Mouse (Mus musculus) cerebellum, postnatal 14 days (tissue): ENCODE results near the gene Adamts16.

Source experiments
- DNase-seq, 2 experiments: peaks; one replicate each; pipeline ENCODE4 v3.0.0; 2021; ENCODE audit warnings: mixed read lengths in 2 of 2

Adamts16 gene

DNA sequence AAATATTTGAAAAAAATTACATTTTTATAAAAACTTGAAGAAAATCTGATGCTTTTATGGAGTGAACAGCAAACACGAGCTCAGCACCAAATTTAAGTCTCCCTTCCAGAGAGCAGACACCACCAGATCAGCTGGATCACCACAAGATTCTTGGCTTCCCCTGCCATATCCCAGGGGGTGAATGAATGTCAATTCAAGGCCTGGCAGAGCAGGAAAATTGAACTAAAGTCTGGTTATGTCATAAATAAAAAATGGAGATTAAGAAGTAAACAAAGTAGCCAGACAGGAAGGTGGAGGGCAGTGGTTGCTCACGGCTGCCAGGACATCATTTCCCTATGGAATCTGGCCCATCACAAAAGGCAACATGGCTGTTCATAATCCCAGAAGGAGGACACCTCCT, 80.3 kb downstream of the Adamts16 start:
- DNase-seq = no peak

GRCm38 (mm10) chr13:70760186-70760585, 81.4 kb downstream of the Adamts16 start:
- no peak for DNase-seq

GRCm38 (mm10) chr13:70746294-70747008, 95.2 kb downstream of the Adamts16 start:
- DNase-seq = no peak

DNA sequence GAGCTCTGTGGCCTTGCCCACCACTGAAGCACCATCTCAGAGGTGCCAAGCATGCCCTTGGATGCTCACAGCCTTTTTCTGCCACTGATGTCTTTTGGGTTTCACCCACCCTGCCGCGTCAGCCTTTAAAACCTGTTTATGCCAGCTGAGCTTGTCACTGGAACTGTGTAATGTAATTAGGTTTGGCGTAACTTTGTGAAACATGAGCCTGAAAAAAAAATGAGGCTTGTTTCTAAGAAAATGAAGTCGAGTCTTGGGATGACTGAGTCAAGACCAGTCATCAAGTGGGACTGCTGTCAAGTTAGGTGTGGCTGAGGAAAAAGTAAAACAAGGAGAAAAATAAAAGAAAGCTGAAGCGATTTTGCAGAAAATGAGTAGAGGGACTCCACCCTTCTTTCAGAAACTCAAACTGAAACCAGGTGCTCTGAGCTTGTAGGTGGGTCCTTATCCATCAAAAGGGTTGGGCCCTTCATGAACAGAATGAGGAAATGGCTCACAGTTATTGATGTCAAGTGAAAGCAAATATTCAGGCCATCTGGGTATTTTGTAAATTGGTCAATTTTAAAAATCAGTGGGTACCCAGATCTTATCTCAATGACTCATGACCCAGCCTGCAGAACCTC, 97.1 kb downstream of the Adamts16 start:
- DNase-seq = no peak

- peak; percentile 33 to 41 for DNase-seq
Observed at GRCm38 (mm10) chr13:70742693-70743092, 98.9 kb downstream of the Adamts16 start.

- DNase-seq = no peak
Observed at GRCm38 (mm10) chr13:70740281-70741240, 101.0 kb downstream of the Adamts16 start.

DNA sequence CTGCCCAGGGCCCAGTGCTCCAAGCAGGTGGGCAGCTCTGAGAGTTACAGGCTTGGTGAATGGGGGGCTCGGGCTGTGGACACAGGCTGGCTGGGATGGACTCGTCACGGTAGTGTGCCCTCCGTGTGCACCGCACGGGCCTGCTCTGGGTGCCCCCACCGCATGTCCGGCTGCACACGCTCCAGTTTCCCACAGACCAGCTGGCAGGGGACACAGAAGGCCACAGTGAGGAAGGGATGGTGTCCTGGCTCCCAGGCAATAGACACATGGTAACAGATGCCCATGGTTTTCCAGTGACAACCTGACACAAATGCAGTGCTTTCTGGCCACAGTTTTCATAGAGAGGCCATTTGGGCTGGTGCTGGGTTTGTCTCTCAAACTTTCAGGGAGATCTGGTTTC, 102.8 kb downstream of the Adamts16 start:
- DNase-seq = peak in 1 of 2 experiments; percentile 36

DNA sequence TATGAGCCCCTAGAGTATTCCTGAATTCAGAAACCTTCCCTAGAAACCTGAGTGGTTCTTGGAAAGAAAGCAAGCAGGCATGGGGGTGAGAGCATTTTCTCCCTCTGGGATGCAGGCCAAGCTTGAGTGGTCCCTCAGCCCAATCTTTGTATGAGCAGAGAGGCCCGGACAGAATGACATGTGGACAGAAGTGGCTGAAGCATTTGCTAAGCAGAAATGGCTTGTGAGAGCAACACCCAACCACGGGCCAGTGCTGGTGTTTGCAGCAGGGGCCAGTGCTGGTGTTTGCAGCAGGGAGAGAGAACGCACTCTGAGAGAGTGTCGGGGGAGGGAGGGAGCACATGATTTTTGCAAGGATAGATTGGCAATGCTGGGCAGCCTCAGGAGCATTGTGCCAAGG, 105.2 kb downstream of the Adamts16 start:
- no peak for DNase-seq

GRCm38 (mm10) chr13:70734640-70735039, 107.0 kb downstream of the Adamts16 start:
- no peak for DNase-seq

GRCm38 (mm10) chr13:70733911-70734310, 107.7 kb downstream of the Adamts16 start:
- DNase-seq = no peak

- DNase-seq = no peak
Observed at GRCm38 (mm10) chr13:70733206-70733605, 108.4 kb downstream of the Adamts16 start.

GRCm38 (mm10) chr13:70732781-70733180, 108.8 kb downstream of the Adamts16 start:
- DNase-seq = peak in 1 of 2 experiments; percentile 45

DNA sequence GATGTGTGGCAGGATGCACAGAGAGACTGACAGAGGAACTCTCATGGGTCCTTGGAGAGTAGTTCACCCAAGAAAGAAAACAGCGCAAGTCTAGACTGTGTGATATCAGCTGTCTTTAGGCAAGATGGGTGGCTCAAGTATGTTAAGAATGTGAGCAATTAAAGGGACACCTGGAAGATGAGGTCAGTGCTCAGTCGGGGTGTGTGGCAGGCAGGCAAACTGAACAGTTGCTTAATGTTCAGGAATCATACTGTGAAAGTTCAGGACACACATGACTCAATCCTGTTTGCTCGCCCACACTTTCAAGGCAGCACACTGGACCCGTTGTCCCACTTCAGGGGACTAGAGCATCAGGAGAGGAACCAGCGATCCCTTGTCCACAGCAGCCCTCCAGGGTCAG, 110.3 kb downstream of the Adamts16 start:
- no peak for DNase-seq

DNA sequence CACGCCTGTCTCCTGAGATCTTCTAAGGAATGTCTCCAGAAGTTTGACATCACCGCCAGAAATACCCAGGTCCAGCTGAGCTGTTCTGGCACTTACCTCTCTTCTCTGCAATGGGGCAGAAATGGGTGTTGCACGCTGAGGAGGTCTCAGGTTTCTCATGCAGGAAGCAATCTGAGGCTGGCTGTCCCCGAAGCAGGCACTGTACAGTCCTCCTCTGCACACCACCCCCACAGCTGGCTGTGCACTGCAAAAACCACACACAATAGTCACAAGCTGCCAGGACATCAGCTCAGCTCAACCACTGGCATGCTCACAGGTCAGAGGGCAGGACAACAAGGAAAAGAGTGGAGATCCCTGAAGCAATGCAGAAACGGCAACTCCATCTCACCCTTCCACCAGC, 111.6 kb downstream of the Adamts16 start:
- DNase-seq = no peak

DNA sequence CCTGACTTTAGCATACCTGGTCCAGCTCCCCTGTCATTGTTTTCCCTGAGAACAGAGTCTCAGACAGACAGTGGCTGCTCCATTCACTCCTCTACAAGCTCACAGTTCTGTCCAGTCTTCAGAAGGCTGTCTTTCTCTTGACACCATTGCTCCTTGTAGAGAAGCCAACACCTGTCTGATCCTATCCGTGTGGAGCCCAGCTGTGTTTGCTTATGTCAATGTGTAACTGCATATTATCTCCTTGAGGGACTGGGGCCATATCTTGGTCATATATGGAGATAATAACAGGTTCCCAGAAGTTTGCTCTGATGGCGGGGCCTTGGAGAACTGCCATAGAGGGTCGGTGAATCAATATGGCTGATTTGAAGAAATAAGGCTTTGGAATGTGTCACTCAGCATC, 115.4 kb downstream of the Adamts16 start:
- DNase-seq = no peak

- DNase-seq = no peak
Observed at GRCm38 (mm10) chr13:70724635-70725034, 117.0 kb downstream of the Adamts16 start.

- DNase-seq = no peak
Observed at GRCm38 (mm10) chr13:70724108-70724622, 117.4 kb downstream of the Adamts16 start.

DNA sequence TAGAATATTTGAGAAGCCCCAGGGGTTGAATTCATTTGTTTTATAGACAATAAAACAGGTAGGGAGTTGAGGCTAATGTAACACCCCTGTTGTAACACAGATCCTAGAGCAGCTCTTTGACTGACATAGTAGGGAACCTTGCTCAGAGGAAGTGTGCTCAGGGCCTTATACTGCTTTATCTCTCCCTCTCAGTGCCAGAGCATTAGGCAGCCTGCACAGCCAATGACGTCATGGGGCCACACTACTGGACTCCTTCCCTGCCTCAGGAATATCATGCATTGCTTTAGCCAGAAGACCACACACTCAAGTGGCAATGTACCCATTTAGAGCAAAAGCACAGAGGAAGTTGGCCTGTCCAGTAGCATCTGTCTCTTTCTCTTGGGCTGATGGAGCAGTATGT, 121.6 kb downstream of the Adamts16 start:
- no peak for DNase-seq

GRCm38 (mm10) chr13:70718814-70719213, 122.8 kb downstream of the Adamts16 start:
- DNase-seq = peak; percentile 65 to 67

GRCm38 (mm10) chr13:70716022-70716421, 125.6 kb downstream of the Adamts16 start:
- DNase-seq = no peak

GRCm38 (mm10) chr13:70714081-70714775, 127.4 kb downstream of the Adamts16 start:
- no peak for DNase-seq

DNA sequence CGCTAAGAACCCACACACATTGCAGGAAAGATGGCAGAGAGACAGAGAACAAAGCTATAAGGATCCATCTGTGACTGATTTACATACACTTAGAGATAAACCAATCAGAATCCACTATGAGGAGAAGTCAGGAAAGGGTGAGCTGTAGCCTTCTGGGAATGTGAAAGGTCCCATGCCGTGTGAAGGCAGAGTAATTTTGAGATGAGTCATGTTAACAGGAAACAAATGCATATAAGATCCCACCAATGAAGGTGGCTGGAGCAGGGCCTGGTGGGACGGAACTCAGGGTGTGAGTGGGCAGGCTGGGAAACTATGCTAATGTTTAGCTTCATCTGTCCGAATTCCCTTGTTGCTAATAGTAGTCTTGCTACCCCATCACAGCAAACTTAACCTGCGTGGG, 128.3 kb downstream of the Adamts16 start:
- no peak for DNase-seq
